Mouse (Mus musculus): ENCODE results near the gene Ttll7. TPM values are rescaled to one million over a fixed set of nuclear protein-coding genes. Genes with fewer than 3 reads are reported as not detected.
A peak's percentile ranks its signal among the peaks of the same experiment; 100 is the strongest.

Gene Ttll7
- not detected for polyA plus RNA-seq (2017; shearing (Covaris generic))

DNA sequence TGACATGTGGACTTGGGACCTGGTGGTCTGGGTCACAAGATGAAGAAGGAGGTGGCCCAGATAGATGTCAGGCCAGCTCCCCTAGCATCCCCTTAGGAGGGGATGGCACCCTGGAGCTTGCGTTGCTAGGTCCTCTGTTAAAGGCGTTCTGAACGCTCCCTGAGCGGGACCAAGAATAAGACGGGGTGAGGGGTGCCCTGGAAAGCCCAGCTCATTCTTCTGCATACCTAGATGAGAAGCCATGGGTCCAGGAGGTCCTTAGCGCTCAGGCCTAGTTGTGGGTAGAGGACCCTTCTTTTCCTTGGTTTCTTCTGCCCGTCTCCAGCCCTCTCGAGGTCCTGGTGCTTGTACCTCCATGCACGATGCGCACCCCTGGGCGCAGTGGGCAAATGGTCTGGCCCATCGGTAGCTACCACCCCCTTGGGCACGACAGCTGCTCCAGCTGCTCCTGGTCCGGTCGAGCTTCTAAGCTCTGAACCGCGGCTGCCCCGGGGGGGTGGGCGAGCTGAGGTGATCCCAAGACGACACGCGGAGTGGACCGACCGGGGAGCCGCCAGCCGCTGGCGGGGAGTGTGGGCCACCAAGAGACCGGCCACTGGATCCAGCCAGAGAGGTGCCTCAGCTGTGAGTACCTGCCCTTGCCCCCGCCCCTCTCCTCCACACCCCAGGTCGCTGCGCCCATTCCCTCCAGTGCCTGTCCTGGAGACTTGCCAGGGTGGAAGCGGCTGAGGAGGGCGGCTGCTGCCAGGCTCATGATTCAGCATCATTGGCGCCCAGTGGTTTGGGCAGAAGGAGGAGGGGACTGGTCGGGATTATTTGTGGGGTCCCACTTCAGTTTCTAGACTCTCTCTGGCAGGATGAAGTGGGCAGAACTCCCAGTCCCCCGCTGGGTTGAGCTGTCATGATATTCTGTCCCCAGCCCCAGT, at the start of gene Ttll7:
TSS of gene Ttll7 (plus strand) at position 402 of the 926 bp plus-strand sequence.
- no peak for ATAC-seq

DNA sequence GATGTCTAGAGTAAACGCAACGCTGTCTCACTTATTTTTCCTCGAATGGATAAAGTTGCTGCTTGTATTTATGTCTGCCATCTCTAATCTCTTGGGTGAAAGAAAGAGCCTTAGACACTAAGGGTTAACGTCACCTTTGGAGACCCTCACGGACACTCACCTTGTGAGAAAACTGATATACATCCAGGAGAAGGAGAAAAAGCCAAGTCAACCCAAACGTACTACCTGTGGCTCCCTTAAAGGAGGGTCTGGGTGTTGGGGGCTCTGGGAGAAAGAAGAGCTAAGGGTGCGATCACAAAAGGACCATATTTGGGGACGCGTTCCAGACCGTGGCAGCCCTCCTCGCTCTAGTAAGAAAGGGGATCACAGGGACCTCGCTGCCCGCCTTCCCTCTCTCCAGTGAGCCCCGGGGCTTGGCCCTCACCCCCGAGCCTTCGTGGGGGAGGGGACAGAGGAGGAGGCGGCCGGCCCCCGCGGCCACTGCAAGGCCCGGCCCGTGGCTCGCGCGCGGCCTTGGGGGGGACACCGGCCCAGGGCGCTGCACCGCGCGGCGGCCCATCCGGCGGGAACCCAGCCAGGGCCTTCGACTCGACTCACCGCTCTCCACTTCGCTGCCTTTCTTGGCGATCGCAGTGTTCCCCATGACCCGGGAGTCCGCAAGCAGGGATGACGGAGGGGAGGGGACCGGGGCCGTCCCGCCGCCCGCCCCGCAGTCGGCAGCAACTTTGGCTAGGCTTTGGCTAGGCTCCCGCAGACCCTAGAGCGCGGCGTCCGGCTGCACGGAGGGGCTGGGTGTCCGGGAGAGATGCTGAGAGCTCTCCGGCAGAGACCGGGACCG, 39.9 kb upstream of the Ttll7 start:
- ATAC-seq, result peak; percentile 31

DNA sequence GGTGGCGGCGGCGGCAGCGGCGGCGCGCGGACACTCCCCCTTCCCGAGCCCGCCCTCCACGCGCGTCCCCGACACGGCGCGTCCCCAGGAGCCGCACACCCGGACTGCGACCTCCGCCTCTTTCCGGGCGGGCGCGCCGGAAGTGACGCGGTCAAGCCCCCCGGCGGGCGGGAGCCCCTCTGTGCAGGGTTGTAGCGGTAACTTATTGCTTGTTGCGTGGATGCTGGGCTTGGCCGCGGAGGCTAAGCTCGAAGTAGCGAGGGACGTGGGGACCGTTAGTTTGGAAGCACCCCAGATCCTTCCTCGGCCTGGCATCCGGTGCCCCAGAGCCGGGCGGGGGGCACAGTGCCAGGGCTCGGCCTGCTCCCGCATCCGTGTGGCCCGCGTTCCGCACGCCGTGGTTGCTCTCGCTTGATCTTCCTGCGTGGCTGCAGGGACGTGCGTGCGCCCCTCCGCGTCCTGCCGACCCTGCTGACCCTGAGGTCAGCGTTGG, 39.2 kb upstream of the Ttll7 start, which contains the start of gene Prkacb:
TSS of gene Prkacb (minus strand) at position 90 of the 493 bp plus-strand sequence.
- peak; percentile 86 for ATAC-seq

DNA sequence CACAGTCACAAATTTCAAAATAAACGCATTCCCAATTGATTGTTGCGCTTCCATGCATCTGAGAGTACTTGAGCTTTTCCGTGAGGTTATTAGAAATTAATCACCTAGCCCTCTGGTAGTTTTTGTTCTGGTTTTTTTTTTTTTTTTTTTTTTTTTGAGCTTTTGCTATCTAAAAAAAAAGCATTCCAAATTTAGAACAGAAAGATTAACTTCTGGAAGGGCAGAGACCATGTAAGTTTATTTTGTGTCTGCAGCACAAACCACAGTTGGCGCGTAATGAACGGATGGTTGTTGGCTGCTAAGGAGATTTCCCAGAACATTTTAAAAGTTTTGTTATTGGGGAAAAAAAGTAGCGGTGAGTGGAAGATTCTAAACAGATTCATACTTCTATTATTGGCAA, 38.5 kb upstream of the Ttll7 start:
- no peak for ATAC-seq

DNA sequence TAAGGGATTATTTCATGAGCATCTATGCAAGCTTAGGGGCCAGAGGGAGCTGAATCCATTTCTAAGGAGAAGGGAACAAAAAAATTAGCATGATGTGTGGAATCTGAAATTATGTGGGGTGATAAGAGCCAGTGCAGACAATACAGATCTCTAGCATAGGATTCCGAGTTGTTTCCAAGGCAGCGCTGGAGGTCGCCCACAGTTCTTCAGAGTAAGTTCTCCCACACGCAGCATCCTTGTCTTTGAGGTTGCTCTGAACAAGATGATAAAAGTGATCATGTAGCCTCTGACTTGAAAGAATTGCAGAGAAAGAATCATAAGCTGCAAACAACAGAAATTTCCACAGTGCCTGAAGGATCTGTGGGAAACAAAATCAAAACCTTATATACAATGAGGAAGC, 31.4 kb upstream of the Ttll7 start:
- ATAC-seq, result no peak

DNA sequence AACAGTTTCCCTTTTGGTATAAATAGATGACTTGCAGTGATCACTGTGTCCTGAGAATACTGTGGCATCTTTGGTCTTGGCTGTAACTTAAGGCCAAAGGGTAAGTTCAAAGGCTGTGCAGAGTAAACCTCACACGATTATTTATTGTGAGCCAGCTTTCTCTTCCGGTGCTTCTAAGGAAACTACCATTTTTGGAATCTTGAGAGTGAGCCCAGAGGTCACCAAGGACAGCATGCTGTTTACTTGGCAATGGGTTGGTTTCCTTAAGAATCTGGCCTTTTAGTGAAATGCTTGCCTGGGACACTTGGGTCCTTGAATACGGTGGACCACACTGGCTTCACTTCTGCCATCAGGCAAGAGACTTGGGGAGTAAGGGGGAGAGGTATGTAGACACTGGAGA, 9.4 kb upstream of the Ttll7 start:
- no peak for ATAC-seq

DNA sequence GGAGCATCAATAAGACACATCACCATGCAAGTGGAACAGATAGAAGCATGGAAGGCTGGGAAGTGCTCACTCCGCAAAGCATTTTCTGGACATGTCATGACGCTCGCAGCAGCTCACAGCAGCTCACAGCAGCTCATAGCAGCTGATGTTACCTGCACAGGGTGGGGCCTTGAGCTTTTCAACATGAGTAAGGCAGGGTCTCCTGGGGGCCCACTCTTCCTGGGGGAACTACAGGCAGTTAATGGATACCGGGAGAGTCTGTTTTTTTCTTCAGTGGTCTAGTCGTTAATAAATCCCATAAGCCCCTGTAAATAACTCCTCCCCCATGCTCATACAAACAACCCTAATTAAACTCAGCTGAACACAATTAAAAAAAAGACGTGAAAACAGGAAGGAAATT, 8.7 kb upstream of the Ttll7 start:
- ATAC-seq, result no peak

DNA sequence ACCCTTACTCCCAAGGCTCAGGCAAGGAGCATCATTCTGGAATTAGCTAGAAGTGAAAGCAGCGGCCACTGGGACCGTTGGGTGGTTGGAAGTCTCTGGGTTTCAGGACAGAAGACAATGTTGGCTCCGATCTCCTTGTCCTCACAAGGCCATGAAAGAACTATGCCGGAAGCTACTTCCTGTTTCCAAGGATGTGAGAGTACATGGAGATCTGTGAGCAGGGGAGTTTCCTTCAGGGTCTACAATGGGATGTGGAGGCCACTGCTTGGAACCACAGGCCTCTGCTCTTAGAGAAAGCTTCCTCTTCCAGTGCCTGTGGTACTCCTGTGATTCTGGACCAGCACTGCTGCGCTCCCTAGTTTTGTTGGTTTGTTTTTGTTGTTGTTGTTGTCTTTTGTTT, 5.9 kb upstream of the Ttll7 start:
- no peak for ATAC-seq

DNA sequence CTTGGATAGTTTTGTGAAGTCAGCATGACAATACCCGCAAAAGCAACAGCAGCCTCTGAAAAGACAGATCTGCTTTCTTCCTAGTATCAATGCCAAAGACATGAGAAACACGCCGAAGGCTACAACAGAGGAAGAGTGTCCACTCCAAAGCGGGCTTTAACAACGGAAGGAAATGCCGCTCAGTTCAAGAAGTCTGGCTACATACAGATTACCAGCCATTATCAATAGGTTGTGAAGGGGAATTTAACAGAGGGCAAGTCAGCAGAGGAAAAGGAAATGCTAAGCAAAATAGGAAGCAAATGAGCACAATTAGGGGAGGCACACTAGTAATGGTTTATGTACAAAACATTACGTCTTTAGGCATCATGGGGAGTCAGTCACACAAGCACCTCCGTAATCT, 4.1 kb upstream of the Ttll7 start:
- no peak for ATAC-seq

DNA sequence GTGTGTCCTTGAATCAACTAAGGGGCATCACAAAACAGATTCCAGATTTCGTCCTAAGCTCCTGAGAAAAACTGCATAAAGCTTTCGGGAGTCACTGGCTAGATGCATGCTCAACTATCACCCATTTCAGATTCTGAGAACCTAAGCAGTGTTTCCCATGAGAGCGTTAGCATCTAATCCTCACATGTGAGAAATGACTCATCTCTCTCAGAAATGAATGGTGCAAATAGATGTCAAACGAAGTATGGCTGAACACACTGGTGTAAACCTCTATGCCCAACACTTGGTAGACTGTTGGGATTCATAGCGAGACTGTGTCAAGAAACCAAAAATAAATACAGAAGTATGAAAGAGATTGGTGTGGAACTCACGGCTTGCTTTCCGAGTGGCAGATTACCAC, 2.8 kb upstream of the Ttll7 start:
- ATAC-seq, result no peak

DNA sequence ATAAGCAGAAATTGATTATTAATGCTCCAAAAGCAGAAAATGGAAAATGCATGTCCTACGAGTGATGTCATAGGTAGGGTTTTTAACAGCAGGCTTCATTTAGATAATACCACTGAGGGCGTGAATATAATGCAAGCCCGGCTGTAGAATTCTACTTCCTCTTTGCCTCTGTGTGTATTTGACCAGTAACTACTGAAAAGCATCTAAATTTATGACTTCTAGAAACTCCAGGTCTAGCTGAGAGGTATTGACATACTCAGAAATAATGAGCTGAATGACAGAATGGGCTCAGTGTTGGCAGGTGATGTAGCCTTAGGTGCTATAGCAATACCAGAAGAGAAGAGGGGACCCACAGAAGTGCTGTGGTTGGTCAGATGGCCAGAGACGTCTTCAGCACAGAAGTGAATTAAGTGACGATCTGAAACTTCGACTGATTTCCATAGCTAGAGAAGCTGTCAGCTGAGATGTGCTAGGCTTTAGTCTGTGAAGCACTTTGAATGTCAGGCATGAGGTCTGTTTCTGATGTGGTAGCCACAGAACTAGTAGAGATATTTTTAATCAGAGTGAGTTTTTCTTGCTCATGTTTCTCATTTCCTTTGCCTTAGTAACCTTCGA, 2.4 kb downstream of the Ttll7 start:
- no peak for ATAC-seq

DNA sequence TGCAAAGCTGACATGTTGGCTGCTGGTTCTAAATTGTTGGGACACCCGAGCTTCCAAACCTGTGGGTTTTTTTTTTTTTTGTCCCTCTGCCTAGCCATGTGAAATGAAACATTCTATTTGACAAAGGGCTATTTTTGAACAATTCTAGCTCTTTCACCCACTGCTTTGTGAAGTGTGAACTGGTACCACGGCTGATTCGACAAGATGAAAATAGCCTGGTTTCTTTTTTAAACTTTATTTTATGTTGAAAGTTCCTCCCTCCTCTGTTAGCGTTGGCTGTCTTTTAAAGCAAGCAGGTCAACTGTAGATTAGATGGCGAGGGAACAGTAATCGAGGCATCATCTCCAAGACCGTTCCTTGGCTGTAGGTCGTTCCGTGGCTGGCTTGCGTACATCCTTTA, 5.2 kb downstream of the Ttll7 start:
- ATAC-seq, result no peak

DNA sequence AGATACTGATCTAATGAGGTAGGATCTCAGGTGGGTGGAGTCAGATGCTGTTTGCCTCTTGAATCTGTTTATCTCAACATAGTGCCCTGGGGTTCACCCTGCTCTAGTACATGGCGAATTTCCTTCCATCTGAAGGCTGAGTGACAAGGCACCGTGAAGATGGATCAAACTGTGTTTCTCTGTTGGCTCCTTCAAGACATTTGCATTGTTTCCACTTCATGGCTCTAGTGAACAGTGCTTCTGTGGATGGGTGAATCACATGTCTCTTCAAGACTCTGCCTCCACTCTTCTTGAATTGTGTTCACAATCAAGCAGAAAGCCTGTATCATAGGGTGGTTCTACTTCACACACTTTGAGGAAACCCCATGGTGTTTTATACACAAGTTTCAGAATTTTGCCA, 8.1 kb downstream of the Ttll7 start:
- ATAC-seq, result no peak

DNA sequence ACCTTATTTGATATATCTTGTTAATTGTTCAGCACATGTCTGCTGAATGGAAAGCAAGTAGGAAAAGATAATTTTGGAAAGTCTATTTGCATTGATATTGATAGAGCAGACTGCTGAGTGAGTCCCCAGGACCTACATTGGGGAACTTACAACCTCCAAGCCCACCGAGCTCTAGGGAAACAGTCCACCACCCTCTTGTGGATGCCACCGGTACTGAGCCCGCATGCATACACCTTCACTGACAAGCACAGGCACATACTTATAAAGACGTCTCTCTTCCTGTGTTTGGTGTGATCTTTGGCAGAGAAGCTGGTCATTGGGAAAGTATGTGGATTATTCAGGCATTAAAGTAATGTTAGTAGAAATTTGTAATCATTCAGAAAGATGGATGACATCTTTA, 14.4 kb downstream of the Ttll7 start:
- ATAC-seq, result no peak

DNA sequence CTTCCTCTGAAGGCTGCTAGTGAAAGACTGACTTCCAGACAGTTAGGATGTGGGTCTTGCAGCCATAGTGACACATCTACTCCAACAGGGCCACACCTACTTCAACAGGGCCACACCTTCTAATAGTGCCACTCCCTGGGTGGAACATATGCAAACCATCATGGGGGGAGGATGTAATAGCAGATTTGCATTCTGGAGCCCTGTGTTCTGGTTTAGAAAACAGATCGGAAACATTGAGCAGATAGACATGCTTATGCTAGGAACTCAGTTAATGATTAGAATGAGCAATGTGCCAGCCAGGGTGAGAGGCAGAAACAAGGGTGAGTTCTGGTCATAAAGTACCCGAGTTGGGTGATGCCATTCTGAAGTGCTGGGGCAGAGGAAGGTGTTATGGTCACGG, 19.8 kb downstream of the Ttll7 start:
- no peak for ATAC-seq

DNA sequence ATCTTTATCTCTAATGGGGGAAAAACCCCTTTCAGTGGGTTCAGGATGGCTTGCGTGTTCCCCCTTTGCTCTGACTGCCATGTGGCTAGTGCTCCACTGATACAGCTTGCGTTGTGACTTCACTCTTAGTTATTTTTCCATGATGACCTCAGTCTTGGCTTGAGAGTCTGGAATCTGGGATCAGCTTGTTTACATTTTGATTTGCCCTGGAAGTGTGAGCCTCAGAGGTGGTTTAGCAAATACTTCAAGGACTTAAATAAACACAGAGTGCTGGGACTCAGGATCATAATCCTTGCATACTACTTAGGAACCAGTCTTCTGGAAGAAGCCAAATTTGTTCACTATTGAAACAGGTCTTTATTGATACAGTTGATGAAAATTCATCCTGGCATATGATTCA, 23.8 kb downstream of the Ttll7 start:
- no peak for ATAC-seq

DNA sequence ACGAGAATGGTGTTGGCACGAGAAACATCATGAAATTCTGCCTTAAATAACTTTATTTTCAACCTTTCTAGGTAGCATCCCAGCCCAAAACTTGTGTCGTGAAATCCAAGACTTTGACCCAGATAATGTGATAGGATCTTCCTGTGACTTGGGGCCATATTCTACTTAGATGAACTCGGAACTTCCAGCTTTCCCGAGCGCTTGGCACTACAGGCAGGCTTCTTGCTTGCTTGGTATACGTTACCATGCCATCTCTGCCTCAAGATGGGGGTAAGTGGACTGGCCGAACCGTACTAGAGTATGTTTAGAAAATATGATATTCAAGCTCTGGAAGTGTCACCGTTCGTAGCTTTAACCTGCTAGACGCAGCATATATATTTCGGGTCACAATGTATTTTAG, 41.8 kb downstream of the Ttll7 start:
- no peak for ATAC-seq

DNA sequence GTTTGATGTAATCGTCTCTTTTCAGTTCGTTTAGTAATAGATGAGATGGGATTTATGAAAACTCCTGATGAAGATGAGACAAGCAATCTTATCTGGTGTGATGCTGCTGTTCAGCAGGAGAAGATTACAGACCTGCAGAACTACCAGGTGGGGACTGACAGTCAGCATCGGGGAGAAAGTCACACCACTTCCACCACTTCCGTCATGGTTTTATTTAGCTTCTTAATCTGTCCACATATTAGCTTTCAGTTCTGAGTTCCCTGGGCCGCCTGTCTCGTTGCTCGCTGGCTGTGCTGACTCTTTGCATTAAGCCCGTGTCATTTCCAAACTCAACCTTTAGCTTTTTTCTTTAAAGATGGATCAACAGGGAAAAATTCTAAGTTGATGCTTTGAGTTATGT, 44.4 kb downstream of the Ttll7 start:
- no peak for ATAC-seq

DNA sequence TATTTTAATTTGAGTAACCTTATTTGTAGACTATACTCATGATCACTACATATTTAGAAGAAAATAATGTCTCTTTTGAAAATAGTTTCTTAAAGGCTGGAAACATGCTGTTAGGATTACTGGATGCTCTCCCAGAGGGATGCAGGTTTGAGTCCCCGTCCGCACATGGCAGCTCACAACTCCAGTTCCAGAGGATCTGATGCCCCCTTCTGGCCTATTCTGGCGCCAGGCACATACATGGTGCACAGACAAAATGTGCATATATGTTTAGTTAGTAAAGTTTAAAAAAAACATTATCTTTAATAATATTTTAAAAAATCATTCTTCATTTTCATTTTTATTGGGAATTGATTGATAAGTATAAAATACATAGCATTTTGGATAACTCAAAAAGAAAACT, 47.9 kb downstream of the Ttll7 start:
- no peak for ATAC-seq

DNA sequence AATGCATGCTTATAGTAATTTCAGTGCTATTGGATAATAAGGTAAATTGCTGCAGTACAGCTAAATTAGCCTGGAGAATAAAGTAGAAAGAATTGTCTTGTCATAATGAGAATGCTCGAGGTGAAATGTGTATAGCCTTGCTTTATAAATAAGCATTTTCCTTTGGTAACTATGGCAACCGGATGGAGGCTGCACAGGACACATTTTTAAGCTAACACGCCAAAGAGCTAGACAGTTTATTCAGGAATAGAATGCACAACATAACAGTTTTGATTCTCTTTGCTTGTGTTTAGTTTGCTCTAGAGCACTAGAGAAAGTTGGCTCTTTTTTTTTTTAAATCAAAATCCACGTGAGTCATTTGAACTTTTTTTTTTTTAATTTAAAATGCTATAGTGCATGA, 49.6 kb downstream of the Ttll7 start:
- ATAC-seq, result no peak

DNA sequence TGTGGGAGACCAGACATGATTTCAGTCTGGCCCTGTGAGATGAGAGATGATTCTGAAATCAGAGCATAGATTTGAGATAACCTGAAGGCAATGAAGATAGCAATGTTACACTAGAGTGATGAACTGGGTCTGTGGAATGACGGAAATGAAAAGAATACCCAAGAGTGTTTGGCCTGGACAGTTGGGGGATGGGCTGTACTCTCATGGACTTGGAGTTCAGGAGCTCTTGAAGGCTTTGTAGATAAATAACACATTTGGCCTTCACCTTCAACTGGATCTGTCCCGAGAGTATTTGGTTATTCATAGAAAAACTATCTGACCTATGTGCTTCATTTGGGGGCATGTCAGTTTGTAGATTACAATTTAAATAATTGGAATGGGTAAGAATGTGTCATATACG, 53.4 kb downstream of the Ttll7 start:
- no peak for ATAC-seq

DNA sequence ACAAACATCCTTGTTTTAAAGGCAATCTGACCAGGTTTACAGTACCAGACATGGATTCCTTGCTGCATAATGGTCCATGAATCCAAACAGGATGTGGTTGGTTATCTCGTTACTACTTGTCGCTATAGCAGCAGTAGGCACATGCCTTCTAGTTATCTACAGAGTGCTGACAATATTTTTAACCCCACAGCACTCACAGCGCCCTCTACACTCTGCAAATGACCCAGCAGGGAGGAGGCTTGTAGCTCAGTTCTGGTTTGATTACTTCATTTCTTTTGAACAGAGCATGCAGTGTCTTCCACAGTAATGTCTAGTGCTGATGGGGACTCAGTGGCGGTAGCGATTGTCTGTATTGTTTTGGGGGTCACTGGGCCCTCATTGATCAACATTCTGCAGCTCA, 56.8 kb downstream of the Ttll7 start:
- ATAC-seq, result no peak

DNA sequence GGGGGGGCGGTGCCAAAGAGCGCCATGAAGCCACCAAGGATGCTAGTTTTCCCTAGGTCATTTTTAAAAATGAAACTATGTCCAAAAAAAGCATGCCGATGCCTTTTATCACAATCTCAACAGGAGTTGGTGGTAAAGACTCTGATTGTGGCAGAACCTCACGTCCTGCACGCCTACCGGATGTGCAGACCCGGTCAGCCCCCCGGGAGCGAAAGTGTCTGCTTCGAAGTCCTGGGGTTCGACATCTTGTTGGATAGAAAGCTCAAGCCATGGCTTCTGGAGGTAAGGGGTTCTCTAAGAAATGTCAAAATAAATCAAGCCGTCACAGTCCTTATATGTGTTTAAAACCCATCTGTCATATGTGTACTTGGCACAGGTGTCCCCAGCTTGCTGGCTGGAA, 60.9 kb downstream of the Ttll7 start:
- no peak for ATAC-seq

All from CD4-positive, CD25-positive, alpha-beta regulatory T cell, adult 4 months (primary cell).